Mouse (Mus musculus) olfactory bulb, adult 2 months (tissue): ENCODE measurements around the gene Pdzrn4.

Source experiments
- CTCF ChIP-seq: fragments of 200-500 bp; IDR thresholded peaks from 2 replicates; pipeline ENCODE4 v1.5.1; 2012; ENCODE audit warnings: low read depth, mild to moderate bottlenecking, low read length, moderate library complexity; ENCODE audit not compliant: insufficient read depth
- POLR2A ChIP-seq: fragments of 200-500 bp; IDR thresholded peaks from 2 replicates; pipeline ENCODE4 v1.6.1; 2012; ENCODE audit warnings: mild to moderate bottlenecking, low read depth, low read length, moderate library complexity; ENCODE audit not compliant: insufficient read depth

DNA sequence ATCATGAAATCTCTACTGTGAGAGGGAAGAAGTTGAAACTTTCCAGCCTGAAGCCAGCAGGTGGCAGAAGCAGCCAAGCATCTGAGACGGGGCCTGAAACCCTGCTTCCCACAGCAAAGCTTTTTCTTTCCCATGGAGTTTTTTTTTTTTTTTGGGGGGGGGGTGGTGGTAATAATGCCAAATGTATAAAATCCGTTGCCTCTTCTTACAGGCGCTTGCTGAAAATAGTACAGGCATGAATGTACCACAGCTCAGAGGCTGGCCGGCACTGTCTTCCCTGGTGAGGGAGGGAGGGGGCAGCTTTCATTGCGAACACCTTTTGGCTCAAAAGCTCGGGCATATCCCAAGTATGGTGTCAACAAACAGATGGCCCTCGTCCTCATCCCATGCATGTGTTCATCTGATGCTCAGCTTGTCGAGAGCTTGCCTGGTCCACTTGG is 51.0 kb downstream of the Pdzrn4 start:
- TF ChIP-seq POLR2A: no peak
- TF ChIP-seq CTCF: peak; percentile 69
